Mouse (Mus musculus) G1E (cell line): ENCODE data around the gene Rnf5.

Source experiments
- CTCF ChIP-seq: IDR thresholded peaks from 2 replicates; pipeline ENCODE4 v1.5.1; 2012; ENCODE audit warnings: low read depth, low read length, inconsistent platforms, mixed read lengths
- GATA1 ChIP-seq: IDR thresholded peaks from 2 replicates; pipeline ENCODE4 v1.6.1; 2012; ENCODE audit warnings: borderline replicate concordance, low read length, inconsistent platforms, mixed read lengths
- GATA2 ChIP-seq: IDR thresholded peaks from 2 replicates; pipeline ENCODE4 v1.6.1; 2012; ENCODE audit warnings: low read depth, low read length, inconsistent platforms, borderline replicate concordance
- POLR2AphosphoS5 ChIP-seq: IDR thresholded peaks from 2 replicates; pipeline ENCODE4 v1.6.1; 2012; ENCODE audit warnings: low read depth, low read length, inconsistent platforms; ENCODE audit not compliant: insufficient replicate concordance

DNA sequence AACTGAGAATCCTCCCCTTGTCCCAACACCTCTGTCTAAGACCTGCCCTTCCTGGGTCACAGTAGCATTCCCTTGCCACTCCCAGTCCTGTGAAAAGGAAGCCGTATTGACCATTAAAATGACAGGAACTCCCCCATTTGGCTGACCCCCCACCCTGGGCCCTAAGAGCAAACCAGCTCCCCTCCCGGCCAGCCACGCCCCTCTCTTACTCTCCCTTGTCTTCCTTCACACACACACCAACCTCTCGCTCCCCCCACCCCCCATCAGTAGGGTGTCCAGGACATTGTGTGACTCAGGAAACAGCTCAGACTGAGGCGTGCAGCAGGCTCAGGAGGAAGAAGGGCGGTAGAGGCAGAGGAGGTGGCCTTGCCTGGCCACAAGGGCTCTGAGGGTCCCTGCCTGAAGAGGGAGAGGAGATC, 39.5 kb downstream of the Rnf5 start, which contains the start of gene Notch4:
- TF ChIP-seq GATA1 (no peak), CTCF (no peak), POLR2AphosphoS5 (no peak), GATA2 (no peak)
